Mouse (Mus musculus): ENCODE measurements at regions not wholly inside any gene's neighbourhood (a gene's known extent, or its start where the extent isn't known, plus 50 kb on each side); places are given as distances from the start of the nearest gene placed in this dataset.
A peak's percentile ranks its signal among the peaks of the same experiment; 100 is the strongest.

DNA sequence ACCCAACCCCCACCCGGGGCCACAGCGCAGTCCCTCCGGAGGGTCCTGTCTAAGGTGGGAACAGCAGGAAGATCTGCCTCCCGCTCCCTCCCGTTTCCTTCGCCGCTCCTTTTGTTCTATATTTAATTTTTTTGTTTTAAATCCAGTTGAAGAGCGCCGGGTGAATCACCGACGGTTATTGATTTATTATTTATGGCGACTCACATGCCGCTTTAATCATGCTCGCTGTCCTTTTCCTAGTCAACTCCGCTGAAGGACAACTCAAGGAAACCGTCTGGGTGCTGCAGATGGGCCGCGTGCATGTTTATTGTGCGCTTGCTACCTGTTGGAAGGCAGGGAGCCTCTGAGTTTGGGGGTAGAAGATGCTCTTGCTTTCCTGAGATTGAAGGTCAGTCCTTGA is 68.3 kb upstream of the Gm26897 start:
- Histone ChIP-seq H3K27ac (no peak overlapping the region), H3K4me3 (replicated peaks) (no peak overlapping the region), H3K9ac (no peak overlapping the region), H3K4me2 (no peak overlapping the region), H3K36me3 (no peaks in the 10 kb centered on the region), H3K9me3 (replicated peaks) (peaks cover 8% of the 10 kb centered on the region), H3K4me1 (no peaks in the 10 kb centered on the region; the same call in 1 of the 2 replicates), H3K27me3 (peaks cover 55% of the 10 kb centered on the region)
- ATAC-seq (replicated peaks; ENCODE audit: low FRiP score): no peak
- WGBS: 66% methylated on average over 19 of the region's 19 CpGs

DNA sequence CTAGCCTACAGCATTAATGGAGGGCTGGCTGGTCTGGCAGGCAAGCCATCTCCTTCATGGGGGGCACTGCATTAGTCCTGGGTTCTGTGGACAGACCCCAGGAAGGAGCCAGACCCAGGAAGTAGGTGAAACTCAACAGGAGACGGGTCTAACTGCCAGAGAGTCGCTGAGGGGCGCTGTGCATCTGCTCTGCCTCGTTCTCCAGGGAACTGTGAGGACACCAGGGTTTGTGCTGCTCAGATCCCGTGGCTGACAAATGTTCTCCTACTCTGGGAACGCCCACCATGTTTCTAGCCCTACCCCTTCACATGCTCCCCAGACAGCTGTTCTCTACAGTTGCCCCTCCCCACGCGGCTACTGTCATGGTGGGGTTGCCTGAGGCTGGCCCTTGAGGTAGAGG is 67.7 kb upstream of the Gm26897 start:
- WGBS: 65% methylated on average over 8 of the region's 8 CpGs
- Histone ChIP-seq H3K27ac (no peak overlapping the region), H3K4me3 (replicated peaks) (no peak overlapping the region), H3K4me1 (no peaks in the 10 kb centered on the region; the same call in 1 of the 2 replicates), H3K36me3 (no peaks in the 10 kb centered on the region), H3K4me2 (no peak overlapping the region), H3K9me3 (replicated peaks) (peaks cover 8% of the 10 kb centered on the region), H3K9ac (no peak overlapping the region), H3K27me3 (peaks cover 55% of the 10 kb centered on the region)
- ATAC-seq (replicated peaks; ENCODE audit: low FRiP score): no peak

DNA sequence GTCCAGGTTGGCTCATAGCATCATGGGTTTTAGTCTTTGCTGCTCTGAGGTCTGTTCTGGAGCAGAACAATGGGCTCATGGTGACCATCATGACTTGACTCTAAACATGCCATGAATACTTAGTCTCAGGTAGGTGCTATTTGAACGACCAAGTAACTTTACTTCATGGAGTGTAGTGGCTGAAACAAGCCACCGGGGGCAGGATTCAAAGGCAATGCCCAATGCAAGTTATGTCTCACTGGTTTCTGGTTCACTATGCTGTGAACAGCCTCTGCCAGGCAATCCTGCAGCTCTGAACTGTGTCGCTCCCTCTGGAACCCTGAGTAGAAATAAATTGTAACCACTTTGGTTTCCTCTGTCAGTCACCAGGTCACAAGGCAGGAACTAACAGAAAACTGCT is 65.8 kb upstream of the Gm26897 start:
- H3K4me2 ChIP-seq: no peak overlapping the region
- peaks cover 8% of the 10 kb centered on the region for H3K9me3 ChIP-seq (replicated peaks)
- WGBS: 66% methylated on average over 3 of the region's 3 CpGs
- H3K4me3 ChIP-seq (replicated peaks): no peak overlapping the region
- no peak overlapping the region for H3K9ac ChIP-seq
- H3K27me3 ChIP-seq: peaks cover 44% of the 10 kb centered on the region
- H3K4me1 ChIP-seq: peaks cover 5% of the 10 kb centered on the region
- H3K36me3 ChIP-seq: no peaks in the 10 kb centered on the region
- ATAC-seq (replicated peaks; ENCODE audit: low FRiP score): no peak
- no peak overlapping the region for H3K27ac ChIP-seq

DNA sequence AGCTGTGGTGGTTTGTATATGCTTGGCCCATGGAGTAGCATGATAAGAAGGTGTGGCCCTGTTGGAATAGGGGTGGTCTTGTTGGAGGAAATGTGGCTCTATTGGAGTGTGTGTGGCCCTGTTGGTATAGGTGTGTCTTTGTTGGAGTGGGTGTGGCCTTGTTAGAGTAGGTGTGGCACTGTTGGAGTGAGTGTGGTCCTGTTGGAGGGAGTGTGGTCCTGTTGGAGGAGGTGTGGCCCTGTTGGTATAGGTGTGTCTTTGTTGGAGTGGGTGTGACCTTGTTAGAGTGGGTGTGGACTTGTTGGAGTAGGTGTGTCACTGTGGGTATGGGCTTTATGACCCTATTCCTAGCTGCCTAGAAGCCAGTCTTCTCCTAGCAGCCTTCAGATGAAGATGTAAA is 64.6 kb upstream of the Gm26897 start:
- no peak overlapping the region for H3K4me3 ChIP-seq (replicated peaks)
- no peak overlapping the region for H3K27ac ChIP-seq
- no peak overlapping the region for H3K9ac ChIP-seq
- peaks cover 5% of the 10 kb centered on the region for H3K4me1 ChIP-seq
- no peaks in the 10 kb centered on the region for H3K36me3 ChIP-seq
- peaks cover 36% of the 10 kb centered on the region for H3K27me3 ChIP-seq
- H3K9me3 ChIP-seq (replicated peaks): peaks cover 8% of the 10 kb centered on the region
- no peak for ATAC-seq (replicated peaks; ENCODE audit: low FRiP score)
- H3K4me2 ChIP-seq: no peak overlapping the region

DNA sequence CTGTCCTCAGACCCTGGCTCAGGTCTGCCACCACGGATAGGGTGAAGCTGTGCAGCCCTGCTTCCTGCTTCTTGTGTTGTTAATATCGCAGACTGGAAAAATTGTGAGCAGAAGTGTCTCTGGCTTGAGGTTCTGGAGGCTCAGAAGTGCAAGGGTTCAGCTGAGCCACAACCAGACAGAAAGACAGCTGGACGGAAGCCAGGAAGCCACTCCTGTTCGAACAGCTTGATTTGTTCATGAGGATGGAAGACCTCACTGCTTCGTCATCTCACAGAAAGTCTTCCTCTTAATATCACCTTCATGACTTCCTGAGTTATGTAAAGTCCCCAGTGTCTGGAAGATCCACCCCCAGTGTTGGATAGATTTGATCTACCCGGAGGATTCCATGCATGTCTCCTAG is 62.0 kb upstream of the Gm26897 start:
- no peak overlapping the region for H3K9ac ChIP-seq
- H3K4me1 ChIP-seq: peaks cover 23% of the 10 kb centered on the region
- H3K36me3 ChIP-seq: no peaks in the 10 kb centered on the region
- H3K27ac ChIP-seq: no peak overlapping the region
- no peak overlapping the region for H3K4me2 ChIP-seq
- peaks cover 8% of the 10 kb centered on the region for H3K9me3 ChIP-seq (replicated peaks)
- H3K4me3 ChIP-seq (replicated peaks): no peak overlapping the region
- no peak for ATAC-seq (replicated peaks; ENCODE audit: low FRiP score)
- H3K27me3 ChIP-seq: peaks cover 13% of the 10 kb centered on the region
- WGBS: 48% methylated on average over 6 of the region's 6 CpGs

DNA sequence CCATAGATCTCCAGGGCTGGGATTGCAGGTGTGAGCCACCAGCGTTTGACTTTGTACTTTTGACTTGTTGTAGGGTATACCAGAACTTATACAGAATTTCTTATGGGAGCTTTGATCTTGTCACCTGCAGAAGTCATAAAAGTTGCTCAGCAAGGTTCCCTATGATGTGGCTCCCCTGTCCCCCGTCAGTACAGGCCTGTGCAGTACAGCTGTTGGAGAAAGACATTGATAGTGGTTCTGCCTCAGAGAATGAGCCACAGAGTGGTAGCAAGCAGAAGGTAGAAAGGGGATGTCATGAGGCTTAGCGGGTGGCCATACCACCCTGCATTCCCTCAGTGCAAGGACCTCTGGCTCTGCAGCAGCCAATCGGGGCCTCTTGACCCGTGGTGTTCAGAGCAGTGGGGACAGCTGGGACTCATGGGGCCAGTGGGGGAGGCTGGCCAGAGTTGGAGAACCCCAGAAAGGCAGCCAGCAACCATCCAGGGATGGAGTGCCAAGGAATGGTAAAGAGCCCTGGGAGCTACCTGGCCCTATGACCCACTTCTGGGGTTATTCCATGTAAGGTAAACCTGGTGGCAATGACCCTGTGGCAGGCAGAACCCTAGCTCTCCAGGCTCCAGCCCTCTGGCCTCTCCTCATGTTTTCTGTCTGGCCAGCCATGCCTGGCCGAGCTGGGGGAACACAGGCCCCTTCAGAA is 58.6 kb upstream of the Gm26897 start:
- Histone ChIP-seq H3K9ac (no peak overlapping the region), H3K27ac (peak overlapping the region; percentile 67), H3K27me3 (peaks cover 26% of the 10 kb centered on the region), H3K4me1 (peaks cover 33% of the 10 kb centered on the region), H3K36me3 (no peaks in the 10 kb centered on the region), H3K9me3 (replicated peaks) (no peaks in the 10 kb centered on the region), H3K4me2 (no peak overlapping the region), H3K4me3 (replicated peaks) (no peak overlapping the region)
- ATAC-seq (replicated peaks; ENCODE audit: low FRiP score): peak; percentile 13
- 39% methylated on average over 6 of the region's 6 CpGs for WGBS

DNA sequence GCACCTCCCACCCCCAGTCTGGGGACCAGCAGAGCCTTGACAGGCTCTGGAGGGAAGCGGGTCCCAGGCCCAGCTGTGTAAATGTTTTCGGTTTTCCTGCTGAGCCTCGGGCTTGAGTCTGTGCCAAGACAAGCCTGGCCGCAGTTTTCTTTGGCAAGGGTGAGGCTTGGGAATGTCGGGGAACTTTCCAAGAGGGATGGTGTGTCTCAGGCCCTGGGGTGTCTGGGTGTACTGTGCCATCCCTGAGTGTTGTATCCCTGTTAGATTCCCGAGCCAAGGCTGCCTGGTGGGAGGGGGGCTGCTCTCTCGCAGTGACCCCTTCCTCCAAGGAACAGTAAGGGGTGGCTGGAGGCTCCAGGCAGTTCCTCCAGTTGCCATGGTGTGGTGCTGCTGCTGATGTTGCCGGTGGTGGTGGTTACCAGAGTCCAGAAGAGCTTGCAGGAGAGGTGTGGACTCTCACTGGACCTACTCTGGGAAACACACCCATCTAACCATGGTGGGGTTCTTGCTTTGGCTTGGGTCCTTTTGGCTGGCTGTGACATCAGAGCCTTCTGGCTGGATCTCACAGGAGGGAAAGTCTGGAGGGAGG is 58.0 kb upstream of the Gm26897 start:
- Histone ChIP-seq H3K27me3 (peaks cover 32% of the 10 kb centered on the region), H3K4me2 (peak overlapping the region; percentile 5; the same call in 1 of the 2 replicates), H3K9me3 (replicated peaks) (no peaks in the 10 kb centered on the region), H3K27ac (peak overlapping the region; percentile 67), H3K4me1 (peaks cover 33% of the 10 kb centered on the region), H3K9ac (no peak overlapping the region), H3K36me3 (no peaks in the 10 kb centered on the region), H3K4me3 (replicated peaks) (no peak overlapping the region)
- WGBS: 3% methylated on average over 8 of the region's 8 CpGs
- ATAC-seq (replicated peaks; ENCODE audit: low FRiP score): peak; percentile 90

DNA sequence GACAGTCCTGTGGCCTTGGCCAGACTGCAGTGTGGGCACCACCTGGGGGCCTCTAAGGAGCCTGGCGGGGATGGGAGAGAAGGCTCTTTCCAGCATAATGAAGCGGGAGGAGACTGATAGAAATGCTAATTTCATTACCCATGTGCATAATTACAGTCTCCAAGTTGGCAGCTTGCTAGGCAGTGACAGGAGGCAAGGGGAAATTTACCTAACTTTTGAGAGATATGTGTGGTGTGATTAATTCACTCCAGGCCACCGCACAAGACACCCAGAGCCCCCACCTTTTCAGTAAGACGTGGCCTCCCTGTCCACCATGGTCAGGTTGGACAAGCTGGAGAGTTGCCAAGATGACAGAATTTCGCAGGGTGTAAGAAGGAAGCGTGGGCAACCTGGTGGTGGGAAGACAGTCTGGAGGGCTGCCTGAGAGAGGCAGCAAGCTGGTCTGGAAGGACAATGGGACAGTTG is 55.8 kb upstream of the Gm26897 start:
- no peak for ATAC-seq (replicated peaks; ENCODE audit: low FRiP score)
- Histone ChIP-seq H3K9me3 (replicated peaks) (no peaks in the 10 kb centered on the region), H3K4me1 (peaks cover 29% of the 10 kb centered on the region), H3K9ac (no peak overlapping the region), H3K4me3 (replicated peaks) (no peak overlapping the region), H3K36me3 (no peaks in the 10 kb centered on the region), H3K27ac (no peak overlapping the region), H3K27me3 (peaks cover 53% of the 10 kb centered on the region), H3K4me2 (no peak overlapping the region)
- WGBS: 49% methylated on average over 6 of the region's 6 CpGs

DNA sequence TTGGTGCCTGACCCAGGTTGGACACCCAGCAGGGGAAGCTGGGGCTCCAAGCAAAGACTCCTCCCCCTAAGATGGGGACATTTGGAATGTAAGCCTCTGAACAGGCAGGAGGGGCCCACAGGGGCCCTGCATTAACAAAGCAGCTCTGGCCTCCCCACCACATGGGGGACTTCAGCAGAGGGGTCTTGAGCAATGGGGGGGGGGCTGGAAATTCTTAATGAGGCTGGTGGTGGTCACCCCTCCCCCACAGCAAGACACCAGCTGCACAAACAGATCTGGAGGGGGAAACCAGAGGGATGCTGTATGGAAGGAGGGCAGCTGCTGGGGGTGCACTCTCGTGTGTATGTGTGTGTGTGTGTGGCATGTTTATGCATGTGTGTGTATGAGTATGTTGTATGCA is 55.2 kb upstream of the Gm26897 start:
- Histone ChIP-seq H3K9ac (no peak overlapping the region), H3K36me3 (no peaks in the 10 kb centered on the region), H3K4me2 (no peak overlapping the region), H3K9me3 (replicated peaks) (no peaks in the 10 kb centered on the region), H3K4me1 (peaks cover 29% of the 10 kb centered on the region), H3K4me3 (replicated peaks) (no peak overlapping the region), H3K27me3 (peaks cover 59% of the 10 kb centered on the region), H3K27ac (no peak overlapping the region)
- WGBS: 22% methylated on average over 1 of the region's 1 CpGs
- ATAC-seq (replicated peaks; ENCODE audit: low FRiP score): no peak

DNA sequence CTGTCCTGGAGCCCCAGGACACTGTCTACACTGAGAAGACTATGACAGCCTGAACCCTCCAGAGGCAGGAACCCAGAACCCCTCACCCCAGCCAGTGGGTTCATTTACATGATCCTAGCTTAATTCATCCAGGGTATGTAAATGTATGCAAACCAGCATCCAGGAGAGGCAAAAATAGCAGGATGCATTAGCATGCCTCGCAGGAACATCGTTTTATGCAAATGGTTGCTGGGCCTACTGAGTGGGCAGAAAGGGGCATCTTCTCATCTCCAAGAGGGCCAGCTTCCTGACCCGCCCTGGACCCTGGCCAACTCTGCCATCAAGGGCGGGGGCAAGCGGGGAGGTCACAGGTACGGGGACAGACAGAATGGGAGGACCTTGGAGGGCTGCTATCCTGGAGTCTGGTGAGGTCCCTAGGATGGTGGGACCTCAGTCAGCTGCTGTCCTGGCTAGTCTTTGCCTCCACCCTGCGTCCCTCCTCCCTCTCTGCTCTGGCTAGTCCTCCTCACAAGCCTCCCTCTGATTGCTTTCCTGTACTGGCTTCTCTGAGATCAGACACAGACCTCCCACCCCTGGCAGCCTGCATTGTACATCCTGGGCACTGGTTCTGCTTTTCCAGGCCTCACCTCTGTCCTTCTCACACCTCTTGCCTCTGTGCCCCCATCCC is 52.2 kb upstream of the Gm26897 start:
- Histone ChIP-seq H3K36me3 (no peaks in the 10 kb centered on the region), H3K4me2 (no peak overlapping the region), H3K4me3 (replicated peaks) (no peak overlapping the region), H3K9me3 (replicated peaks) (no peaks in the 10 kb centered on the region), H3K9ac (no peak overlapping the region), H3K27me3 (peaks cover 66% of the 10 kb centered on the region), H3K4me1 (peaks cover 12% of the 10 kb centered on the region; the same call in 1 of the 2 replicates), H3K27ac (no peak overlapping the region)
- 48% methylated on average over 7 of the region's 7 CpGs for WGBS
- ATAC-seq (replicated peaks; ENCODE audit: low FRiP score): no peak

DNA sequence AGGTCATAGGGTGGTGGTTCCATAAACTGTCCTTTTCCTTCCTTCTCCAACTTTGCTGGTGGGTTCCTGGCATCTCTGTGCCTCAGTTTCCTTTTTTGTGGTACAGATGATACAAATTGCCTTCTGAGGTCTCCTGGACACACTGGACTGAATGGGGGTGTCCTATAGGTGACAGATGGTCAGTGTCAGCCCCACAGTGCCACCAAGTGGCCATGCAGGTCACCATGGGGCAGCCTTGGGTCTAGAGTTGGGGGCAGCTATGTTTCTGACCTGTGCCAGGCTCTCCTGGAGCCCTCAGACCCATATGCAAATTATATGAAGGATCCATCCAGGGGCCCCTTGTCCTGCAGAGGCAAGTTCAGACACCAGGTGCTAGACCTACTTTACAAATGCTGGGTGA is 50.8 kb upstream of the Gm26897 start:
- H3K36me3 ChIP-seq: no peaks in the 10 kb centered on the region
- H3K4me2 ChIP-seq: no peak overlapping the region
- peaks cover 63% of the 10 kb centered on the region for H3K27me3 ChIP-seq
- H3K27ac ChIP-seq: no peak overlapping the region
- ATAC-seq (replicated peaks; ENCODE audit: low FRiP score): no peak
- H3K9ac ChIP-seq: no peak overlapping the region
- H3K4me3 ChIP-seq (replicated peaks): no peak overlapping the region
- H3K4me1 ChIP-seq: peaks cover 10% of the 10 kb centered on the region; the same call in 1 of the 2 replicates
- H3K9me3 ChIP-seq (replicated peaks): no peaks in the 10 kb centered on the region

Data from kidney, embryonic 15.5 days (tissue).